Mouse (Mus musculus): ENCODE results near the gene Gsn. TPM values are rescaled to one million over a fixed set of nuclear protein-coding genes. Genes with fewer than 3 reads are reported as not detected.

Gsn gene
- total RNA-seq, 2 experiments from 2014 or later: 405 to 505 TPM

DNA sequence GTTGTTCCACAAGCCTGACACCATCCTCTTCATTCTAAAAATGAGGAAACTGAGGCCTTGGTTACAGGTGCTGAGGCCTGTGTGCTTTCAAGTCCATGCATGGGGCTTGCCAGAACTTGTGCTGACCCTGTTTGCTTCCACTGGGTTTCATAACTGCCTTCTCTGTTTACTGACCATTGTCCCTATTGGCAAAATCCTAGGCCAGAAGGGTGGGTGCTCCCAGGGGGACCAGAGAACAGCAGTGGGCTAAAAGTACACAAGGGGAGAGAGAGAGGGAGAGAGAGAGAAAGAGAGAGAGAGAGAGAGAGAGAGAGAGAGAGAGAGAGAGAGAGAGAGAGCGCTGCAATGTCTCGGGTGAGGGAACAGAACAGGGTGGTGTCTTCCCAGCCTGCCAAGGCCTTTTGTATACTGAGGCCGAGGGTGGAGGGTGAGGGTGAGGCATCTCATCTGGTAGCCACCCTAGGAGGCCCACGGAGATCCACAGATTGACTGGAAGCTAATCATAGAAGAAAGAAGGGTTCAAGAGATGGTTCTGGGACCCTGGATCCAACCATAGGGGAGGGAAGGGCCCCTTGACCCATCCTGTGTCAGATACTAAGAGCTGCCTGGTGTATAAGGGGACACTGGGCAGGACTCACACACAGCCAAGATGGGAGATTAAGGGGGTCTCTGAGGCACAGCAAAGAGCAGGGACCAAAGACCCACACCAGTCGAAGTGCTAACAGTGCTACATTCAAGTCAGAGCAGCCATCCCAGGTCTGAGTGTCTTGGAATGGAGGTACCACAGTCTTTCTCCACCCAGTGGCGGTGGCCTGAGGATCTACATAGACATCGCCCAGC is 22.4 kb downstream of the Gsn start:
- DNase-seq: peak in 1 of 2 experiments; percentile 46

DNA sequence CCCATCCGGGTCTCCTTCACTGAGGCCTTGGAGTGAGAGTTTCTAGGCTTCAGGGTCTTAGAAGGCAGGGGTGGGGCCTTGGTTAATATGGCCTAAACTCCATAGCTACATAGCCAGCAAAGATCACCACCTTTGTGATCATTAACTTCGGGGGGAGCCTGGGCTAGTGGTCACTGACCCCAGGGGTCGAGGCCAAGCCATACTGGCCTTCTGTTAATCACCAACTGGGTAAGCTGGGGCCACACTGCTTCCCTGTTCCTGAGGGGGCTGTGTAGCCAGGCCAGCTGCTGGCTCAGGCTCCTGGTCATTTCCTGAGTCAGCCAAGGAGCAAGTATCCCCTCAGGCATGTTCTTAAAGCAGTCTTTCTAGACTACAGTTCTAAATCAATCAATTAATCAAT is 23.8 kb downstream of the Gsn start:
- no peak for DNase-seq

DNA sequence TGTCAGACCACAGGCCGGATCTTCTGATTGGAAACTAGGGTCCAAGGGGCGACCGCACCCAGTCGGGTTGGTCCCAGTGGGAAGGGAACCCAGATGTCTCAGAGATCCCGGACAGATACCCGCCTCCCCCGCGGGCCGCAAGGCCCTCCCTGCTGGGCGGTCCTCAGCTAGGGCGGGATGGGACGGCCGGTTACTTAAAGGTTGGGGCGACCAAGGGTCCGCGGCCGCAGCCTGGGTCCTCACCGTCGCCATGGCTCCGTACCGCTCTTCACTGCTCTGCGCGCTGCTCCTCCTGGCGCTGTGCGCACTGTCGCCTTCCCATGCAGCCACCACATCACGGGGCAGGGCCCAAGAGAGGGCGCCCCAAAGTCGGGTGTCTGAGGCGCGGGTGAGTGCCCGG is 26.0 kb downstream of the Gsn start:
- DNase-seq: peak; percentile 20 to 49

DNA sequence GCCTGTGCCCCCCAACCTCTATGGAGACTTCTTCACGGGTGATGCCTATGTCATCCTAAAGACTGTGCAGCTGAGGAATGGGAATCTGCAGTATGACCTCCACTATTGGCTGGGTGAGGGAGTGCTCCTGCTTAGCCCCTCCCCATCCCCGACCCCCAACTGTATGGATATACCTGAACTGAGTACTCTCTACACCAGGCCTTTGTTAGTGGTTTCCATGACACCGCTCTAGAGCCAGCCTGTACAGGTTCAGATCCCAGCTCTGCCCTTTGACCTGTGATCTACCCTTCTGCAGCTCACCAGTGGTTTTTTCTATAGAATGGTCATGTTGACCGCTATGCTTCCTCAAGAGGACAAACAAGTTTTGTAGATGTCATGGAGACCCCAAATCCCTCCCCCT is 27.8 kb downstream of the Gsn start:
- no peak for DNase-seq

DNA sequence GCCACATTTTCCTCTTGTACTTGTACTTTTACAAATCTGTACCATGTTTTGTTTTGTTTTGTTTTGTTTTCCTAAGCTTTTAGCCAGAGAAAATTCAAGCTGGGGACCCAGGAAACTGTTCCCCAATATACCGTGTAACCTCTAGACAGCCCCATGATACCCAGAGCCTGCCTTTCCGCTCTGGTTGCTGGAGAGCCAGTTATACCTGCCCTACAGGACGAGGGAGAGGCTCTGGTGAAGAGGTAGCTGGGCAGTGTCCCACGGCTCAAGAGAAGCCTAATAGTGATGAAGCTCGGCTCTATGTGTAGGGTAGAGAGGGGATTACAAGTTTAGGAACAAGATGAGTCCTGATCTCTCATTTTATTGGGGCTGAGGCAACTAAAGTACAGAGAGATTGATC is 29.0 kb downstream of the Gsn start:
- DNase-seq: no peak

DNA sequence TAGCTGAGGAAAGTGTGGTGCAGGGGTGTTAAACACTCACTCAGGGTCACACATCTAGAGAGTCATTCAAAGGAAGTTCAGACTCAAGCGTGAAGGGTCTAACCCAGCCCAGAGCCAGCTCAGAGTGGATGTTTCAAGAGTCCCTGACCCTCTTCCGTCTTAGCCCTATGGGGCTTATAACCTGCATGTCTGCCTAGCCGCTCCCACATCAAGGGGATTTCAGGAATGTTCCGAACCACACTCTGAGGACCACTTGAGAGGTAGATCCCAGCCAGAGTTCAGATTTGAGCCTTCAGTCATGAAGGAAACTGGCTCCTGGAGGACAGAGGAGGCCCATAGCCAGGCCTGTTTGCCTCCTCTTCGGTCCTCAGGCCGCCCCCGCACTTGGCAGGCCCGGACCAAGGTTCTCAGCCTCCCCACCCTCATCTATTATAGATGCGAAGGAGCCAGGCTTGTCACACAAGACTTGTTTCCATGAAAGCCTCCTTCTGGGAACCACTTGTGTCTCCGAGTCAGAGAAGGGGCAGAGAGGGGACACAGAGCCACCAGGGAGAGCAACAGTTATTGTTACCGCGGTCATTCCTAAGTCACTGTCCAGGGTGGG is 30.9 kb downstream of the Gsn start:
- no peak for DNase-seq

DNA sequence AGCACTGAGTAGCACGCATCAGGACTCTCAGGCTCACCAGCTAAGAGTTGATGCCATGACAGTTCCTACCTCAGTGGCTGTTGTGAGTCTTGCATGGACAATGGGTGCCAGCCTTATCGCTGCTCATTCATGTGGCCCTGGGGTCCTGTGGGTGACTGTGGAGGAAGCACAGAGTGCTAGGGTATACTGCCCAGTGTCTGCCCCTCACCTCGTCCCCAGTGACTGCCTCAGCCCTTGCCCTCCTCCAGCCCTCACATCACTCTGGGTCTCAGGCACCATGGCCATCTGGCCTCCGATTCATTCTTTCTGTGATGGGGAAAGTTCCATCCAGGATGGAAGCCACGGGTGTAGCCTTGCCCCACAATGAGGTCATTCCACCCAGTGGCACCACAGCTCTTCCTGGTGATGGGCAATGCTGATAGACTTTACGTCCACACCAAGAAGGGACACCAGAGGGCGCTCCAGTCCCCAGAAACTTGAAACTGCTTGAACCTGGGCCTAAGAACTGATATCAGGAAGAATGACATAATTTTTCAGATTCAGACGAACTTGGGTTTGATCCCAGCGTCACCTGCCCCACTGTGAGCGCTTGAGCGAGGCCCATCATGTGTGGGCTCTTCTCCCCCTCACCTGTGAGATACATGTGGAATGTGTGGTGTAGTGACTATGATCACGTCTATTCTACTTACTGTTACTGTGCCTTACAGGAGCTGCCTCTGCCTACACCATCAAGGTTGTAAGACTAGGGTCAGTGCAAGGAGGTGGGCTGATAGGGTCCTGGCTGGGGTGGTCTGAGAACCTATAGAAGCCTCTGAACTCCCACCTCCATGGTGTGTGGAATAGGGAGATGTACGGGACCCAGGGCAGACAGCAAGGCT is 32.8 kb downstream of the Gsn start:
- peak; percentile 78 to 80 for DNase-seq

DNA sequence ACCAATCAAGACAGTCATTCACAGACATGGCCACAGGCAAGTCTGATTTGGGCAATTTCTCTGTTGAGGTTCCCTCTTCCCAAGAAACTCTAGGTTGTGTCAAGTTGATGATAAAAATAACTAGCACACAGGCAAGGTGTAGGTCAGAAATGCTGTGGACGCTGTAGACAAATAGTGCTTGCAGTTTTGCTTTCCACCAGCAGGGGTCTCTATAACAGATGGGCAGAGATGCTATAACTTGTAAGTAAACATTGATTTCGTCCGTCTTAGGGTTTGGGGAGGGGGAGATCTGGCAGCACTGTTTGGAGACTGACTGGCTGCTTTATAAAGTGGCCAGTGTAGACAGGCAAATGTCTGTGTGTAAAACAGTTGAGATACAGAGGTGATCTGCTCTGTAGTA is 35.7 kb downstream of the Gsn start:
- peak; percentile 27 to 62 for DNase-seq

DNA sequence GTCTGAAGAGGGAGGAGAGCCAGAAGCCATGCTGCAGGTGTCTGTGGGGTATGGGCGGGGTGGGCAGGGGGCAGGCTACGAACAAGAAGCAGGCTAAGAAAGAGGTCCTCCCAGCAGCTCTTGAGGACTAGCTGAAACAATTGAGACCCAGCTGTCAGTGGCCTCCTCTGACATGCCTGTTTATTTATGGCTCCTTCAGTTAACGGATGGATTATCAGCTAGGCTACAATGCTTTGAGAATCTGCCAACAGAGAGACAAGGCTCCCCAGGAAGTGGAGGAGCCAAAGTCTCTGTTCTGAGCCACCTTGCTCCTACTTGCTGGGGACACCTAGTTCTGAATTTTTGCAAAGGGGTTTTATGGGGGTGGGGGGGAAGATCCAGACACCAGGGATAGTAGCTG is 36.5 kb downstream of the Gsn start:
- DNase-seq: no peak

DNA sequence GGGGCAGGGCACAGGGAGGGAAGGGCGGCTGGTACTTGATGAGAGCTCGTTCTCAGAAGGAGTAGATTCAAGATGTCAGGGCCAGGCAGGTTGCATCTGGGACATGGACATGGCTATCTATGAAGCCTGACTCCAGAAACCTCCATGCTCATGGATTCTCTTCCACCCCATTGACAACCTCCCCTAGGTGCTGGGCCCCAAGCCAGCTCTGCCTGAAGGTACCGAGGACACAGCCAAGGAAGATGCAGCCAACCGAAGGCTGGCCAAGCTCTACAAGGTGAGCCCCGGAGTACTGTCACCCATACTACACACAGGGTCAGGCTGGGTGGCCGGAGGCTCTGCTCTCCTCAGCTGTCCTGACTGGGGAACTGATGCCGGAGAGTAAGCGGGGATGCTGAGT is 37.1 kb downstream of the Gsn start:
- DNase-seq: no peak

DNA sequence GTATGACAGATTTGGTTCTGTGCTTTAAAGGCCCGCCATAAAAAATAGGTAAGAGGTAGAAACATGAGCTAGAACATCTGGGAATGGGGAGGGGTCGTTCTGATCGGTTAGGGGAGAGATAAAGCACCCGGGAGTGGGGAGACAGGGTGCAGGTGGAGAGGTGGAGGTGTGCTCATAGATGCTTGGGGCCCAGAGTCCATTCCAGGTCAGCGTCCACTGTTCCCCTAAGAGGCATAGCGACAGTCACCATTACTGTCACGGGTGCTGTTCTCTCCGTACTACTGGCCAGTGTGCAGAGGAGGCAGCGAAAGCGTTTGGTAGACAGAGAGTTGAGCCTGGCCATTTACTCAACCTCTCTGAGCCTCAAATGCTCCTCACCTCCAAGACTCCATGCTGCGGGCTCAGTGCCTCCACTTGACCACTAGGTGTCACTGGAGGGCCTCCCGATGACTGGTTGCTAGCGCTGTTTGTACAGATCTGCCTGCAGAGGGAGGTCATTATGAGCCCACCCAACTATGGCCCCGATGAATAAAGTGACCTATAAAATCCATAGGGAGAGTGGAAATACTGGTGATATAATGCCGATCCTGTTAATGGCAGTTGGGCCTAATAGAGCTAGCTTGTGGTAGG is 41.6 kb downstream of the Gsn start:
- DNase-seq: peak; percentile 73 to 78

DNA sequence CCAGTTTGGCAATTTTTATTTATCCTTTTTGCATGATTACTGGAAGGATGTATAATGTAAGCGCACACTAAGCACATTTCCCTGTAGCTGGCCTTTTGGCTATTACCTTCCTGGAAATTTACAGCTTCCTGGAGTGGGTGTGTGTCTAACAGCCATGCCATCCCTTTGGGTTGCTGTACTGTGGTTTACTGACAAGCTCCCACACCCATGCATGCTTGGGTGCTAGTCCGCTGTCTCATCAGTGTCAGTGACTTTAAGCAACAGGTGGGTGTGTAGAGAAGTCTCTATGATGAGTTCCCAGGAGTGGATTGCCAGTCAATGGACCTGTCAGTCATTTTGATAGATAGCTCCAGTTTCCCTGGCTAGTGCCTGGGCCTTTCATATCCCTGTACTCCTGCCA is 43.3 kb downstream of the Gsn start:
- no peak for DNase-seq

DNA sequence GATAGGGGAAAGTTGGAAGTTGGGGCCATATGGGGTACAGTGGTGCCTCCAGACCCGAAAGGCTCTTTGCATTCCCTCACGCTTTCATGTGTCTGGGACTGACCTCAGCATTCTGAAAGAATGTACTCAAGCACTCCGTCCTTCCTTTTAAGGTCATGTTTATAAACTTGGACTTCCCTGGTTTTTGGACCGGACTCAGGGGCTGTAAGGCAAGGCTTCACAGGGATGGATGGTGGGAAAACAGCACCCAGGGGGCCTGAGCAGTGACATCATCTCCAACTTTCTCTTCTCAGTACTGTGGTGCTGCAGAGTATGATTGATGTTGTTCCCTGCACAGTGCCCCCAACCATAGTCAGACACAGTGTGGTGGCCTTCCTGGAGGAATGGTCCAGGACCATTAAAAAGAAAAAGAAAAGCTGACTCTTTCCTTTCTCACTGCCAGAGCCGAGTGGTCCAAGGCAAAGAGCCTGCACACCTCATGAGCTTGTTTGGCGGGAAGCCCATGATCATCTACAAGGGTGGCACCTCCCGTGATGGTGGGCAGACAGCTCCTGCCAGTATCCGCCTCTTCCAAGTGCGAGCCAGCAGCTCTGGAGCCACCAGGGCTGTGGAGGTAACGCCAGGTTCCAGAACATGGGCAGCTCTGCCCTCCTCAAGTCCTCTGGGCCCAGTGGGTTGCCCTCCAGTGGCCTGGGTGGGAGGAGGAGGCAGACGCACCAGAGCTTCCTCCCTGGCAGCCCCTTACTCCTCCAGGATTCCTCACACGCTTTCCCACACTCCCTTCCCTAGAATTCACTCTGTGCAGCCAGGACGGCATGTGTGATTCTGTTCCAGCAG is 46.1 kb downstream of the Gsn start:
- DNase-seq: no peak

DNA sequence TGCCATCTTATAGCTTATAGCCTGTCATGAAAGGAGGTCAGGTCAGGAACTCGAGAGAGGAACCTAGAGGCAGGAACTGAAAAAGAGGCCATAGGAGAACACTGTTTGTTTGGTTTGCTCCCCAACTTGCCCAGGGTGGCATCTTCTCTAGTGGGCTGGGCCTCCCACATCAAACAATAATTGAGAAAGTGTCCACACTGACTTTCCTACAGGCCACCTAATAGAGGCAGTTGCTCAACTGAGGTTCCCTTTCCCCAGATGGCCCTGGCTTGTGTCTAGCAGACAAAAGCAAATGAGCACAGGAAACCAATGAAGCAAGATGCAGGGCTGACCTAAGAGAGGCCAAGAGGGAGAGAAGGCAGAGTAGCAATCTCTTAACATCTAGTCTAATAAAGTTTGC is 52.0 kb downstream of the Gsn start:
- no peak for DNase-seq

DNA sequence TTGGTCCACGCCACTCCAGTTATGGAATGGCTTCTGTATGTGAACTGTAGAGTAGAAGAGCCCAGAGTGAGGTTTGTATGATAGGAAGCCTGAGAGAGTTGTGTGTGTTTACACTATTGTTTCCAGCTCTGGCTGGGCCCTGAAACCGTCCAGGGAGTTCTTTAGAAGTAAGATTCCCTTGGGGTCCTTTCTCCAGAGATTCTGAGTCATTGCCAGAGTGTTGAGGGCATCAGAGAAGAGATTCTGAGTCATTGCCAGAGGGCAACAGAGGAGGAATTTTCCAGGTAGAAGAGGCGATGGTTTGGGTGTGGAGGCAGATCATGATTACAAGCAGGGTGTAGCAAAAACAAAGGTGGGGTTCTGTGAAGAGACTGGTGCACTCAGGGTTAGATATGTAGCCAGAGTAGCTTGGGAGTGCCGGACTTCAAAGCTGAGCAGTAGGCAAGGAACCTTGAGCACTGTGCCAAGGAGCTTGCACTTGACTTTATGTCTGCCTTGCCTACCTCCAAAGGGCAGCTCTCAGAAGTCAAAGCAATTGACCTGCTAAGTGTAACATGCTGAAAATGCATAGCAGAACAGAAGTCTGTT is 53.8 kb downstream of the Gsn start:
- no peak for DNase-seq

DNA sequence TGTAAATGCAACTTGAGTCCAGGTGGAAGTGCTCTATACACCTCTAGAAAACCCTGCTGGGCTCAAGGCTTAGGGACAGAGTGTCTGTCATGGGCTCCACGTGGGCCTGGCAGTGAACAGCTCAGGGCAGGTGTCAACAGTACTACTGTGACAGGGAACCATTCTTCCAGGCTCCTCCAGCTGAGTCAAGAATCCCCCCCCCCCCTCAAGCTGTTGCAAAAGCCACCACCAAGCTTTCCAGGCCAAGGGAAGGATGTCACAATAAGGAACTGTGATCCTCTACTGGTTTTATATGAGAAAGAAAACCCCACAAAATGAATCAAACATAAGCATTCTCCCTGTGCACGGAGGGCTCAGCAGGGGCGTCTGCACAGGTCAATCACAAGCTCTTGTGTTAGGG is 58.1 kb downstream of the Gsn start:
- no peak for DNase-seq

DNA sequence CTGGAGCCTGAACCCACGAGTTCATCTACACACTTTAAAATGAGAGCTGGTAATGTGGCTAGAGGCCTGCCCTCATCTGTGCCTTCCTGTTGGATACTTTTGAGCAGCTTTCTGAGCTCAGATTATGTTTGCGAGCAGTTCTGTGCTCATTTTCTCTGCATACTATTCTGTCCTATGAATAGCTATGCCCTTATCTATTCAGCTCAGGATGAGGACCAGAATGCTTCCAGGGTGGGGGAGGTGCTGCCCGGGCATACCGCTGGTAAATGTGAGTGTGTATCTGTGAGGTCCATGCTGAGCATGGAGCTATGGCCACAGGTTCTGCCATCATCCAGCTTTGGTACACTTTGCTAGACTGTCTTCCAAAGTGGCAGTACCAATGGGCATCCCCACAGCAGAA is 61.4 kb downstream of the Gsn start:
- DNase-seq: no peak

DNA sequence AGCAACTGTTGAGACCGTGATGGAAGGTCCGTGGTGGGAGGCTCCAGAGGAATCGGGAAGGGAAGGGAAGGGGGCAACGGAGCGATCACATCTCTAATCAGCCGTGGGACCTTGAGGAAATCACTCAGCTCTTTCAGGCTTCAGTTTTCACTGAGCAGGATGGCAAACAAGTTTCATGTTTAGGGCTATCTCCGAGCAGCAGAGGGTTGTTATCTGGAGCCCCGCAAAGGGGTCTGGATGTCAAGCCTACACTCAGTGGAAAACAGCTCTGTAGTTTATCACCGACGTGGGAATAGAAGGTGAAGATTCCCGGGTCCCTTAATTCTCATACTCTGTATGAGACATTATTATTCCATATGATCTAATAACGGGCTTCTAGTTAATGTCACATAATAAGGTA is 62.2 kb downstream of the Gsn start:
- DNase-seq: no peak

DNA sequence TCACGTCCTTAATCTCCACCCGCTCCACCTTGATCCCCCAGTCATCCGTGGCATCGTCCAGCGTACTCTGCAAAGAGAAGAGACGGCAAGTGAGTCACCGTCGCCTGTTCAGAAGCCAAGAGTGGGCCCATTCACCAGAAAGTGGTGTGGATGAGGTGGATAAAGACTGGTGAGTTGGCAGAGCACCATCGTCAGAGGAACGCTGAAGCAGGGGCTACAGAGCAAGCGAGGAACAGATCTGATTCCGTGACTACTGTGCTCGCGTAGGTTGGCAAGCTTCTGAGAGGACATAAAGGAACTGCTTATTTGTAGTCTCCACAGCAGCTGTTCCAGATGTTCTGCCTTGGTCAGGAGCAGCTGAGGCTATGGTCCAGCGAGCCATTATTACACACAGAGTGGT is 64.2 kb downstream of the Gsn start:
- DNase-seq: no peak

DNA sequence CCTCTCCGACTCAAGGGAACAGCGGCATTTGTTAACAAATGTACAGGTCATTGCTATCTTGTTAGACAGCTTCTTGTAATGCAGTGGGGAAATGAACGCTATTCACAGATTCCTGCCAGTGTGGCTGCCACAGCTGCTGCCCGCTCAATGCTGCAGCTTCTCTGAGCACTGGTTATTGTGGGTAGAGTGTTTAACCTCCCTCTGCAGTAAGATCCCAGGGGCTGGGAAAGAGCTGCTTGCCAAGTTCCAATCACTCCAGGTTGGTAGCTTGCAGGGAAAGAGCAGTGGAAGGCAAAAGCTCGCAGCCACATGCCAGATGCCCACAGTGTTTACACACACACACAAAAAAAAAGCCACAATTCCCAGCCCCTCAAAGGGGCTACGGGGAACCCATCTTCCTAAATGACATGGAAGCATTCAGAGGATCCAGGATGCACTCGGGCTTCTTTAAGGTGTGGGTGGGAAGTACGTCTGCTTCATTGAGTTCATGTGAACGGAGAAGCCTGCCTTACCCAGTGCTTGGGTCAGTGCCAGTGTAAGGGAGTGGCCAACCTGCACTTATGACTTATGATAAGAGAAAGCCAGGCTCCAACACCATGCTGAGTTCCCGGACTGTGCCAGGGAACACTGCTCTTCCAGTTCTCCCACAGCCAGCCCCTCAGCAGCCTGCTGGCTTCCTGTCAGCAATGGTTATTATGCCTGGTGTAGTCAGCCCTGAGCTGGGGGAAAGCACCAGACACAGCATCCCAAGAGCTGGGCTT is 66.4 kb downstream of the Gsn start:
- peak in 1 of 2 experiments; percentile 22 for DNase-seq
